Mouse (Mus musculus): ENCODE results near the gene Syne1. TPM values are rescaled to one million over a fixed set of nuclear protein-coding genes. Genes with fewer than 3 reads are reported as not detected.

Syne1 gene
- total and polyA plus RNA-seq, 2 experiments from 2014 or later = 18.7 to 93.3 TPM

- WGBS = 90% methylated on average over 3 of the region's 3 CpGs
- DNase-seq (ENCODE audit: low spot score) (no peak), ATAC-seq (no peak)
- H3K4me3 ChIP-seq (ENCODE audit: low read length) = no peak overlapping the region
- H3K9ac ChIP-seq (replicated peaks; ENCODE audit: low read length) = no peak overlapping the region
- H3K4me1 ChIP-seq (ENCODE audit: insufficient read depth, low read length) = no peaks in the 10 kb centered on the region
- H3K27ac ChIP-seq = no peak overlapping the region
- no peak for TF ChIP-seq CTCF (IDR thresholded peaks at IDR 0.05; ENCODE audit: low read depth)
- H3K9me3 ChIP-seq (ENCODE audit: low read length) = no peaks in the 10 kb centered on the region
- H3K36me3 ChIP-seq (ENCODE audit: insufficient read depth, low read length) = peaks cover 13% of the 10 kb centered on the region; the same call in 1 of the 2 replicates
- H3K27me3 ChIP-seq (ENCODE audit: insufficient read depth, low read length) = no peaks in the 10 kb centered on the region
- H3K4me2 ChIP-seq (ENCODE audit: low read depth, low read length) = no peak overlapping the region
Measured at GRCm38 (mm10) chr10:5179891-5180290, 371.4 kb downstream of the Syne1 start.

GRCm38 (mm10) chr10:5177446-5178015 lies 373.8 kb downstream of the Syne1 start:
- H3K9ac ChIP-seq (replicated peaks; ENCODE audit: low read length) = no peak overlapping the region
- peaks cover 3% of the 10 kb centered on the region; the same call in 1 of the 2 replicates for H3K36me3 ChIP-seq (ENCODE audit: insufficient read depth, low read length)
- H3K27me3 ChIP-seq (ENCODE audit: insufficient read depth, low read length) = no peaks in the 10 kb centered on the region
- H3K4me2 ChIP-seq (ENCODE audit: low read depth, low read length) = no peak overlapping the region
- DNase-seq (ENCODE audit: low spot score) = no peak
- no peak for TF ChIP-seq CTCF (IDR thresholded peaks at IDR 0.05; ENCODE audit: low read depth)
- no peak for ATAC-seq
- H3K4me3 ChIP-seq (ENCODE audit: low read length) = no peak overlapping the region
- no peaks in the 10 kb centered on the region for H3K9me3 ChIP-seq (ENCODE audit: low read length)
- H3K4me1 ChIP-seq (ENCODE audit: insufficient read depth, low read length) = no peaks in the 10 kb centered on the region
- WGBS = 74% methylated on average over 9 of the region's 9 CpGs
- no peak overlapping the region for H3K27ac ChIP-seq

- no peaks in the 10 kb centered on the region for H3K4me1 ChIP-seq (ENCODE audit: insufficient read depth, low read length)
- 67% methylated on average over 2 of the region's 2 CpGs for WGBS
- H3K4me2 ChIP-seq (ENCODE audit: low read depth, low read length) = no peak overlapping the region
- peaks cover 5% of the 10 kb centered on the region; the same call in 1 of the 2 replicates for H3K36me3 ChIP-seq (ENCODE audit: insufficient read depth, low read length)
- ATAC-seq = no peak
- no peak overlapping the region for H3K9ac ChIP-seq (replicated peaks; ENCODE audit: low read length)
- TF ChIP-seq CTCF (IDR thresholded peaks at IDR 0.05; ENCODE audit: low read depth) = no peak
- no peak overlapping the region for H3K27ac ChIP-seq
- H3K9me3 ChIP-seq (ENCODE audit: low read length) = no peaks in the 10 kb centered on the region
- H3K27me3 ChIP-seq (ENCODE audit: insufficient read depth, low read length) = no peaks in the 10 kb centered on the region
- no peak for DNase-seq (ENCODE audit: low spot score)
- no peak overlapping the region for H3K4me3 ChIP-seq (ENCODE audit: low read length)
Measured at GRCm38 (mm10) chr10:5176371-5176770, 374.9 kb downstream of the Syne1 start.

- no peaks in the 10 kb centered on the region for H3K27me3 ChIP-seq (ENCODE audit: insufficient read depth, low read length)
- H3K9me3 ChIP-seq (ENCODE audit: low read length) = no peaks in the 10 kb centered on the region
- peaks cover 21% of the 10 kb centered on the region; the same call in 1 of the 2 replicates for H3K36me3 ChIP-seq (ENCODE audit: insufficient read depth, low read length)
- no peak overlapping the region for H3K4me3 ChIP-seq (ENCODE audit: low read length)
- no peak overlapping the region for H3K4me2 ChIP-seq (ENCODE audit: low read depth, low read length)
- WGBS = 60% methylated on average over 1 of the region's 1 CpGs
- DNase-seq (ENCODE audit: low spot score) = no peak
- no peaks in the 10 kb centered on the region for H3K4me1 ChIP-seq (ENCODE audit: insufficient read depth, low read length)
- ATAC-seq = no peak
- no peak overlapping the region for H3K9ac ChIP-seq (replicated peaks; ENCODE audit: low read length)
- peak; percentile 52 for TF ChIP-seq CTCF (IDR thresholded peaks at IDR 0.05; ENCODE audit: low read depth)
- no peak overlapping the region for H3K27ac ChIP-seq
Measured at GRCm38 (mm10) chr10:5170425-5170824, 380.9 kb downstream of the Syne1 start.

GRCm38 (mm10) chr10:5167481-5167880 lies 383.8 kb downstream of the Syne1 start:
- no peak for TF ChIP-seq CTCF (IDR thresholded peaks at IDR 0.05; ENCODE audit: low read depth)
- Histone ChIP-seq H3K9me3 (ENCODE audit: low read length) (no peaks in the 10 kb centered on the region), H3K27me3 (ENCODE audit: insufficient read depth, low read length) (no peaks in the 10 kb centered on the region), H3K36me3 (ENCODE audit: insufficient read depth, low read length) (peaks cover 18% of the 10 kb centered on the region; the same call in 1 of the 2 replicates), H3K27ac (no peak overlapping the region), H3K4me1 (ENCODE audit: insufficient read depth, low read length) (no peaks in the 10 kb centered on the region), H3K4me2 (ENCODE audit: low read depth, low read length) (no peak overlapping the region), H3K9ac (replicated peaks; ENCODE audit: low read length) (no peak overlapping the region), H3K4me3 (ENCODE audit: low read length) (no peak overlapping the region)
- DNase-seq (ENCODE audit: low spot score) (no peak), ATAC-seq (no peak)
- 82% methylated on average over 3 of the region's 3 CpGs for WGBS

- H3K4me1 ChIP-seq (ENCODE audit: insufficient read depth, low read length) = no peaks in the 10 kb centered on the region
- no peak overlapping the region for H3K4me3 ChIP-seq (ENCODE audit: low read length)
- H3K36me3 ChIP-seq (ENCODE audit: insufficient read depth, low read length) = peaks cover 15% of the 10 kb centered on the region; the same call in 1 of the 2 replicates
- H3K4me2 ChIP-seq (ENCODE audit: low read depth, low read length) = no peak overlapping the region
- DNase-seq (ENCODE audit: low spot score) (no peak), ATAC-seq (no peak)
- 90% methylated on average over 5 of the region's 5 CpGs for whole genome bisulfite sequencing
- H3K27ac ChIP-seq = no peak overlapping the region
- TF ChIP-seq CTCF (IDR thresholded peaks at IDR 0.05; ENCODE audit: low read depth) = no peak
- H3K27me3 ChIP-seq (ENCODE audit: insufficient read depth, low read length) = no peaks in the 10 kb centered on the region
- no peaks in the 10 kb centered on the region for H3K9me3 ChIP-seq (ENCODE audit: low read length)
- no peak overlapping the region for H3K9ac ChIP-seq (replicated peaks; ENCODE audit: low read length)
Measured at GRCm38 (mm10) chr10:5165439-5165838, 385.8 kb downstream of the Syne1 start.

GRCm38 (mm10) chr10:5163770-5164169 lies 387.5 kb downstream of the Syne1 start:
- Histone ChIP-seq H3K4me1 (ENCODE audit: insufficient read depth, low read length) (no peaks in the 10 kb centered on the region), H3K9me3 (ENCODE audit: low read length) (no peaks in the 10 kb centered on the region), H3K9ac (replicated peaks; ENCODE audit: low read length) (no peak overlapping the region), H3K4me3 (ENCODE audit: low read length) (no peak overlapping the region), H3K4me2 (ENCODE audit: low read depth, low read length) (no peak overlapping the region), H3K27me3 (ENCODE audit: insufficient read depth, low read length) (no peaks in the 10 kb centered on the region), H3K27ac (no peak overlapping the region), H3K36me3 (ENCODE audit: insufficient read depth, low read length) (peaks cover 14% of the 10 kb centered on the region; the same call in 1 of the 2 replicates)
- no peak for TF ChIP-seq CTCF (IDR thresholded peaks at IDR 0.05; ENCODE audit: low read depth)
- ATAC-seq (no peak), DNase-seq (ENCODE audit: low spot score) (no peak)
- 71% methylated on average over 6 of the region's 6 CpGs for WGBS
